Mouse (Mus musculus) macrophage (primary cell): ENCODE data around the gene Stk32c. TPM values are rescaled to one million over a fixed set of nuclear protein-coding genes. Genes with fewer than 3 reads are reported as not detected.

Experiments used
- H3K27ac ChIP-seq: fragments of 350-480 bp; formaldehyde crosslinking; 2 replicates; pipeline ENCODE4 v1.9.0; 2021
- H3K36me3 ChIP-seq: fragments of 350-480 bp; formaldehyde crosslinking; 2 replicates; pipeline ENCODE4 v1.9.0; 2021; ENCODE audit errors: inconsistent target
- H3K4me3 ChIP-seq: fragments of 350-480 bp; formaldehyde crosslinking; 2 replicates; pipeline ENCODE4 v1.9.0; 2021; ENCODE audit errors: inconsistent target
- H3K79me2 ChIP-seq: fragments of 350-480 bp; formaldehyde crosslinking; 2 replicates; pipeline ENCODE4 v1.9.0; 2021; ENCODE audit errors: inconsistent target
- WGBS: methylation state at CpG from one replicate; pipeline ENCODE4 v1.1.7; 2026; ENCODE audit warnings: inconsistent platforms; ENCODE audit not compliant: missing documents; 5-methylcytosine and 5-hydroxymethylcytosine counted together
- polyA plus RNA-seq: library from polyadenylated mRNA; stranded (reverse); fragments of 250-400 nt; gene quantifications from 3 replicates; pipeline ENCODE4 v1.2.4, GENCODE M21; 2018; ENCODE audit warnings: inconsistent platforms

The Stk32c gene
- polyA plus RNA-seq, 1 experiment from 2014 or later: 0.17 TPM

- no peak overlapping the region for H3K27ac ChIP-seq
- WGBS: 18% methylated on average over 2 of the region's 2 CpGs
- no peak overlapping the region for H3K4me3 ChIP-seq
- no peaks in the 10 kb centered on the region for H3K79me2 ChIP-seq
- no peaks in the 10 kb centered on the region for H3K36me3 ChIP-seq
Observed at GRCm38 (mm10) chr7:139157541-139157940, 55.6 kb downstream of the Stk32c start.

- no peaks in the 10 kb centered on the region for H3K79me2 ChIP-seq
- H3K36me3 ChIP-seq: no peaks in the 10 kb centered on the region
- H3K27ac ChIP-seq: no peak overlapping the region
- WGBS: 56% methylated on average over 10 of the region's 10 CpGs
- no peak overlapping the region for H3K4me3 ChIP-seq
Observed at GRCm38 (mm10) chr7:139156341-139157058, 56.6 kb downstream of the Stk32c start.

- Histone ChIP-seq H3K36me3 (no peaks in the 10 kb centered on the region), H3K4me3 (no peak overlapping the region), H3K27ac (no peak overlapping the region), H3K79me2 (no peaks in the 10 kb centered on the region)
- 41% methylated on average over 7 of the region's 7 CpGs for WGBS
Observed at GRCm38 (mm10) chr7:139152927-139153326, 60.2 kb downstream of the Stk32c start.

- no peak overlapping the region for H3K27ac ChIP-seq
- H3K79me2 ChIP-seq: no peaks in the 10 kb centered on the region
- WGBS: 46% methylated on average over 10 of the region's 10 CpGs
- no peaks in the 10 kb centered on the region for H3K36me3 ChIP-seq
- no peak overlapping the region for H3K4me3 ChIP-seq
Observed at GRCm38 (mm10) chr7:139151116-139151515, 62.0 kb downstream of the Stk32c start.

- H3K36me3 ChIP-seq: no peaks in the 10 kb centered on the region
- no peaks in the 10 kb centered on the region for H3K79me2 ChIP-seq
- H3K27ac ChIP-seq: no peak overlapping the region
- 65% methylated on average over 7 of the region's 7 CpGs for WGBS
- no peak overlapping the region for H3K4me3 ChIP-seq
Observed at GRCm38 (mm10) chr7:139149373-139149772, 63.7 kb downstream of the Stk32c start.

GRCm38 (mm10) chr7:139147360-139147759 is 65.7 kb downstream of the Stk32c start:
- no peaks in the 10 kb centered on the region for H3K79me2 ChIP-seq
- H3K4me3 ChIP-seq: no peak overlapping the region
- H3K27ac ChIP-seq: no peak overlapping the region
- no peaks in the 10 kb centered on the region for H3K36me3 ChIP-seq
- WGBS: 95% methylated on average over 4 of the region's 4 CpGs

GRCm38 (mm10) chr7:139145891-139146290 is 67.2 kb downstream of the Stk32c start:
- H3K79me2 ChIP-seq: no peaks in the 10 kb centered on the region
- 27% methylated on average over 7 of the region's 7 CpGs for WGBS
- H3K36me3 ChIP-seq: no peaks in the 10 kb centered on the region
- H3K27ac ChIP-seq: no peak overlapping the region
- no peak overlapping the region for H3K4me3 ChIP-seq

- H3K27ac ChIP-seq: no peak overlapping the region
- no peaks in the 10 kb centered on the region for H3K79me2 ChIP-seq
- WGBS: 13% methylated on average over 1 of the region's 1 CpGs
- H3K4me3 ChIP-seq: no peak overlapping the region
- no peaks in the 10 kb centered on the region for H3K36me3 ChIP-seq
Observed at GRCm38 (mm10) chr7:139143785-139144184, 69.3 kb downstream of the Stk32c start.

GRCm38 (mm10) chr7:139139921-139140461 is 73.1 kb downstream of the Stk32c start:
- Histone ChIP-seq H3K27ac (no peak overlapping the region), H3K4me3 (no peak overlapping the region), H3K79me2 (no peaks in the 10 kb centered on the region), H3K36me3 (no peaks in the 10 kb centered on the region)
- 62% methylated on average over 11 of the region's 11 CpGs for WGBS

- Histone ChIP-seq H3K79me2 (no peaks in the 10 kb centered on the region), H3K4me3 (no peak overlapping the region), H3K27ac (no peak overlapping the region), H3K36me3 (no peaks in the 10 kb centered on the region)
- WGBS: 91% methylated on average over 5 of the region's 5 CpGs
Observed at GRCm38 (mm10) chr7:139136906-139137491, 76.1 kb downstream of the Stk32c start.

- no peaks in the 10 kb centered on the region for H3K36me3 ChIP-seq
- H3K79me2 ChIP-seq: no peaks in the 10 kb centered on the region
- WGBS: 92% methylated on average over 5 of the region's 5 CpGs
- no peak overlapping the region for H3K4me3 ChIP-seq
- H3K27ac ChIP-seq: no peak overlapping the region
Observed at GRCm38 (mm10) chr7:139135236-139135635, 77.9 kb downstream of the Stk32c start.

- H3K79me2 ChIP-seq: no peaks in the 10 kb centered on the region
- no peaks in the 10 kb centered on the region for H3K36me3 ChIP-seq
- H3K4me3 ChIP-seq: no peak overlapping the region
- 90% methylated on average over 3 of the region's 3 CpGs for WGBS
- H3K27ac ChIP-seq: no peak overlapping the region
Observed at GRCm38 (mm10) chr7:139133446-139133845, 79.7 kb downstream of the Stk32c start.

GRCm38 (mm10) chr7:139131538-139131937 is 81.6 kb downstream of the Stk32c start:
- 2% methylated on average over 8 of the region's 8 CpGs for WGBS
- peak overlapping the region; percentile 35 for H3K27ac ChIP-seq

GRCm38 (mm10) chr7:139130361-139130760 is 82.7 kb downstream of the Stk32c start:
- WGBS: 76% methylated on average over 6 of the region's 6 CpGs
- Histone ChIP-seq H3K36me3 (no peaks in the 10 kb centered on the region), H3K27ac (no peak overlapping the region), H3K79me2 (no peaks in the 10 kb centered on the region), H3K4me3 (no peak overlapping the region)

More at GRCm38 (mm10) chr7:139131538-139131937, 81.6 kb downstream of the Stk32c start:
- no peaks in the 10 kb centered on the region for H3K79me2 ChIP-seq
- H3K4me3 ChIP-seq: no peak overlapping the region
- H3K36me3 ChIP-seq: no peaks in the 10 kb centered on the region

- Histone ChIP-seq H3K36me3 (no peaks in the 10 kb centered on the region), H3K4me3 (no peak overlapping the region), H3K79me2 (no peaks in the 10 kb centered on the region), H3K27ac (no peak overlapping the region)
- WGBS: 79% methylated on average over 4 of the region's 4 CpGs
Observed at GRCm38 (mm10) chr7:139128994-139129393, 84.1 kb downstream of the Stk32c start.
